Mouse (Mus musculus): ENCODE data around the gene Palm2. TPM values are rescaled to one million over a fixed set of nuclear protein-coding genes. Genes with fewer than 3 reads are reported as not detected.

Palm2 gene
- polyA plus RNA-seq, 1 experiment: 7.7 TPM

- no peak for TF ChIP-seq CTCF (IDR thresholded peaks at IDR 0.05; ENCODE audit: borderline replicate concordance, extremely low read depth, insufficient read depth, insufficient read length)
- no peak for DNase-seq (ENCODE audit: low read depth)
These were observed 113.7 kb downstream of the Palm2 start for GRCm38 (mm10) chr4:57547785-57548184.

- no peak for DNase-seq (ENCODE audit: low read depth)
These were observed 116.2 kb downstream of the Palm2 start for GRCm38 (mm10) chr4:57550216-57550615.

GRCm38 (mm10) chr4:57557102-57557501, 123.1 kb downstream of the Palm2 start:
- no peak for TF ChIP-seq CTCF (IDR thresholded peaks at IDR 0.05; ENCODE audit: borderline replicate concordance, extremely low read depth, insufficient read depth, insufficient read length)
- TF ChIP-seq POLR2A (IDR thresholded peaks at IDR 0.05; ENCODE audit: borderline replicate concordance, extremely low read depth, insufficient read depth, insufficient read length, poor library complexity, severe bottlenecking): no peak

More at GRCm38 (mm10) chr4:57550216-57550615, 116.2 kb downstream of the Palm2 start:
- TF ChIP-seq POLR2A (IDR thresholded peaks at IDR 0.05; ENCODE audit: borderline replicate concordance, extremely low read depth, insufficient read depth, insufficient read length, poor library complexity, severe bottlenecking) (no peak), CTCF (IDR thresholded peaks at IDR 0.05; ENCODE audit: borderline replicate concordance, extremely low read depth, insufficient read depth, insufficient read length) (no peak)

GRCm38 (mm10) chr4:57559438-57559837, 125.4 kb downstream of the Palm2 start:
- no peak for DNase-seq (ENCODE audit: low read depth)
- no peak for TF ChIP-seq POLR2A (IDR thresholded peaks at IDR 0.05; ENCODE audit: borderline replicate concordance, extremely low read depth, insufficient read depth, insufficient read length, poor library complexity, severe bottlenecking)

More at GRCm38 (mm10) chr4:57557102-57557501, 123.1 kb downstream of the Palm2 start:
- DNase-seq (ENCODE audit: low read depth): no peak

GRCm38 (mm10) chr4:57560010-57560409, 126.0 kb downstream of the Palm2 start:
- no peak for DNase-seq (ENCODE audit: low read depth)
- TF ChIP-seq CTCF (IDR thresholded peaks at IDR 0.05; ENCODE audit: borderline replicate concordance, extremely low read depth, insufficient read depth, insufficient read length): no peak
- TF ChIP-seq POLR2A (IDR thresholded peaks at IDR 0.05; ENCODE audit: borderline replicate concordance, extremely low read depth, insufficient read depth, insufficient read length, poor library complexity, severe bottlenecking): no peak

GRCm38 (mm10) chr4:57561055-57561454, 127.0 kb downstream of the Palm2 start:
- TF ChIP-seq POLR2A (IDR thresholded peaks at IDR 0.05; ENCODE audit: borderline replicate concordance, extremely low read depth, insufficient read depth, insufficient read length, poor library complexity, severe bottlenecking): no peak
- TF ChIP-seq CTCF (IDR thresholded peaks at IDR 0.05; ENCODE audit: borderline replicate concordance, extremely low read depth, insufficient read depth, insufficient read length): no peak
- DNase-seq (ENCODE audit: low read depth): peak; percentile 72

GRCm38 (mm10) chr4:57565283-57565682, 131.2 kb downstream of the Palm2 start:
- TF ChIP-seq POLR2A (IDR thresholded peaks at IDR 0.05; ENCODE audit: borderline replicate concordance, extremely low read depth, insufficient read depth, insufficient read length, poor library complexity, severe bottlenecking) (no peak), CTCF (IDR thresholded peaks at IDR 0.05; ENCODE audit: borderline replicate concordance, extremely low read depth, insufficient read depth, insufficient read length) (no peak)
- no peak for DNase-seq (ENCODE audit: low read depth)

GRCm38 (mm10) chr4:57565811-57566210, 131.8 kb downstream of the Palm2 start:
- DNase-seq (ENCODE audit: low read depth): no peak
- TF ChIP-seq POLR2A (IDR thresholded peaks at IDR 0.05; ENCODE audit: borderline replicate concordance, extremely low read depth, insufficient read depth, insufficient read length, poor library complexity, severe bottlenecking) (no peak), CTCF (IDR thresholded peaks at IDR 0.05; ENCODE audit: borderline replicate concordance, extremely low read depth, insufficient read depth, insufficient read length) (0 out of 2 replicates have a peak, but pooled peaks have one; percentile 11)

- DNase-seq (ENCODE audit: low read depth): peak; percentile 80
These were observed 133.7 kb downstream of the Palm2 start, which contains the start of gene Pakap for GRCm38 (mm10) chr4:57567666-57568206. Gene Pakap, plus strand, starts transcription at chr4:57568179.

GRCm38 (mm10) chr4:57568268-57569068, 134.4 kb downstream of the Palm2 start:
- peak; percentile 45 for DNase-seq (ENCODE audit: low read depth)

More at GRCm38 (mm10) chr4:57567666-57568206, 133.7 kb downstream of the Palm2 start, which contains the start of gene Pakap:
- no peak for TF ChIP-seq CTCF (IDR thresholded peaks at IDR 0.05; ENCODE audit: borderline replicate concordance, extremely low read depth, insufficient read depth, insufficient read length)
- 0 out of 2 replicates have a peak, but pooled peaks have one; percentile 11 for TF ChIP-seq POLR2A (IDR thresholded peaks at IDR 0.05; ENCODE audit: borderline replicate concordance, extremely low read depth, insufficient read depth, insufficient read length, poor library complexity, severe bottlenecking)

GRCm38 (mm10) chr4:57569069-57569355, 135.0 kb downstream of the Palm2 start:
- no peak for DNase-seq (ENCODE audit: low read depth)
- TF ChIP-seq POLR2A (IDR thresholded peaks at IDR 0.05; ENCODE audit: borderline replicate concordance, extremely low read depth, insufficient read depth, insufficient read length, poor library complexity, severe bottlenecking) (no peak), CTCF (IDR thresholded peaks at IDR 0.05; ENCODE audit: borderline replicate concordance, extremely low read depth, insufficient read depth, insufficient read length) (no peak)

More at GRCm38 (mm10) chr4:57568268-57569068, 134.4 kb downstream of the Palm2 start:
- TF ChIP-seq POLR2A (IDR thresholded peaks at IDR 0.05; ENCODE audit: borderline replicate concordance, extremely low read depth, insufficient read depth, insufficient read length, poor library complexity, severe bottlenecking): no peak
- TF ChIP-seq CTCF (IDR thresholded peaks at IDR 0.05; ENCODE audit: borderline replicate concordance, extremely low read depth, insufficient read depth, insufficient read length): no peak

GRCm38 (mm10) chr4:57569711-57570110, 135.7 kb downstream of the Palm2 start:
- TF ChIP-seq POLR2A (IDR thresholded peaks at IDR 0.05; ENCODE audit: borderline replicate concordance, extremely low read depth, insufficient read depth, insufficient read length, poor library complexity, severe bottlenecking) (no peak), CTCF (IDR thresholded peaks at IDR 0.05; ENCODE audit: borderline replicate concordance, extremely low read depth, insufficient read depth, insufficient read length) (no peak)
- DNase-seq (ENCODE audit: low read depth): no peak

Measured in brain, embryonic 14.5 days (tissue).